Mouse (Mus musculus): ENCODE results near the gene Set. TPM values are rescaled to one million over a fixed set of nuclear protein-coding genes. Genes with fewer than 3 reads are reported as not detected.
"Not testable (repeated sequence)": the region's sequence is repeated elsewhere in the genome, so short reads cannot be mapped to it uniquely, and the experiment has no call there.

Gene Set
- 39.5 and 42.1 TPM in 2 replicates for polyA plus RNA-seq (2012; rRNA removed)

- 35% methylated on average over 12 of the region's 12 CpGs for WGBS
Measured at GRCm38 (mm10) chr2:30057223-30057904, at the start of gene Set. Gene Set (plus strand): TSS chr2:30057378.

GRCm38 (mm10) chr2:30009101-30009500 lies 48.1 kb upstream of the Set start:
- 71% methylated on average over 1 of the region's 1 CpGs for WGBS
- DNase-seq (ENCODE audit: low read depth, low spot score), result no peak

More at GRCm38 (mm10) chr2:30057223-30057904, at the start of gene Set:
- no peak for DNase-seq (ENCODE audit: low read depth, low spot score)

- 78% methylated on average over 8 of the region's 8 CpGs for WGBS
- DNase-seq (ENCODE audit: low read depth, low spot score), result no peak
Measured at GRCm38 (mm10) chr2:30010840-30011281, 46.3 kb upstream of the Set start.

- WGBS, result 62% methylated on average over 11 of the region's 11 CpGs
- no peak for DNase-seq (ENCODE audit: low read depth, low spot score)
Measured at GRCm38 (mm10) chr2:30014326-30014966, 42.7 kb upstream of the Set start.

GRCm38 (mm10) chr2:30025454-30025853 lies 31.7 kb upstream of the Set start:
- no peak for DNase-seq (ENCODE audit: low read depth, low spot score)
- WGBS, result 80% methylated on average over 4 of the region's 4 CpGs

GRCm38 (mm10) chr2:30026997-30027396 lies 30.2 kb upstream of the Set start:
- 87% methylated on average over 5 of the region's 5 CpGs for WGBS

GRCm38 (mm10) chr2:30032244-30032846 lies 24.8 kb upstream of the Set start:
- 55% methylated on average over 11 of the region's 11 CpGs for WGBS
- DNase-seq (ENCODE audit: low read depth, low spot score), result no peak

More at GRCm38 (mm10) chr2:30026997-30027396, 30.2 kb upstream of the Set start:
- DNase-seq (ENCODE audit: low read depth, low spot score), result no peak

GRCm38 (mm10) chr2:30032957-30033356 lies 24.2 kb upstream of the Set start:
- 73% methylated on average over 6 of the region's 6 CpGs for WGBS
- no peak for DNase-seq (ENCODE audit: low read depth, low spot score)

- WGBS, result 81% methylated on average over 2 of the region's 2 CpGs
- no peak for DNase-seq (ENCODE audit: low read depth, low spot score)
Measured at GRCm38 (mm10) chr2:30037762-30038161, 19.4 kb upstream of the Set start.

- WGBS, result 96% methylated on average over 10 of the region's 10 CpGs
- DNase-seq (ENCODE audit: low read depth, low spot score), result no peak
Measured at GRCm38 (mm10) chr2:30038370-30038769, 18.8 kb upstream of the Set start.

- DNase-seq (ENCODE audit: low read depth, low spot score), result no peak
Measured at GRCm38 (mm10) chr2:30039687-30040086, 17.5 kb upstream of the Set start.

GRCm38 (mm10) chr2:30042445-30042844 lies 14.7 kb upstream of the Set start:
- 4% methylated on average over 4 of the region's 4 CpGs for WGBS
- no peak for DNase-seq (ENCODE audit: low read depth, low spot score)

- no peak for DNase-seq (ENCODE audit: low read depth, low spot score)
- 90% methylated on average over 5 of the region's 5 CpGs for WGBS
Measured at GRCm38 (mm10) chr2:30044550-30044949, 12.6 kb upstream of the Set start.

- WGBS, result 98% methylated on average over 6 of the region's 6 CpGs
- DNase-seq (ENCODE audit: low read depth, low spot score), result no peak
Measured at GRCm38 (mm10) chr2:30047127-30047526, 10.1 kb upstream of the Set start.

GRCm38 (mm10) chr2:30048101-30048501 lies 9.1 kb upstream of the Set start:
- DNase-seq (ENCODE audit: low read depth, low spot score), result no peak
- WGBS, result 45% methylated on average over 11 of the region's 11 CpGs

GRCm38 (mm10) chr2:30048699-30049388 lies 8.3 kb upstream of the Set start, which contains the start of gene Wdr34:
Gene Wdr34 (minus strand): TSS chr2:30048881.
- under 1% methylated on average over 54 of the region's 54 CpGs for WGBS
- DNase-seq (ENCODE audit: low read depth, low spot score), result peak; percentile 88

GRCm38 (mm10) chr2:30049831-30050230 lies 7.3 kb upstream of the Set start:
- no peak for DNase-seq (ENCODE audit: low read depth, low spot score)
- 79% methylated on average over 3 of the region's 3 CpGs for WGBS

GRCm38 (mm10) chr2:30051992-30052761 lies 5.0 kb upstream of the Set start:
- WGBS, result 26% methylated on average over 6 of the region's 6 CpGs
- DNase-seq (ENCODE audit: low read depth, low spot score), result no peak

GRCm38 (mm10) chr2:30055310-30055709 lies 1.9 kb upstream of the Set start:
- WGBS, result 90% methylated on average over 3 of the region's 3 CpGs
- DNase-seq (ENCODE audit: low read depth, low spot score), result not testable (repeated sequence)
